Mouse (Mus musculus) MEL-GATA-1-ER (cell line): ENCODE results near the gene Eif2b5.
A peak's percentile ranks its signal among the peaks of the same experiment; 100 is the strongest.
"Not testable (repeated sequence)": the region's sequence is repeated elsewhere in the genome, so short reads cannot be mapped to it uniquely, and the experiment has no call there.

ENCODE experiments used
- DNase-seq: peaks from one replicate; pipeline ENCODE4 v3.0.0-alpha.2; 2012; ENCODE audit warnings: low read depth; ENCODE audit errors: extremely low read depth

Eif2b5 gene

DNA sequence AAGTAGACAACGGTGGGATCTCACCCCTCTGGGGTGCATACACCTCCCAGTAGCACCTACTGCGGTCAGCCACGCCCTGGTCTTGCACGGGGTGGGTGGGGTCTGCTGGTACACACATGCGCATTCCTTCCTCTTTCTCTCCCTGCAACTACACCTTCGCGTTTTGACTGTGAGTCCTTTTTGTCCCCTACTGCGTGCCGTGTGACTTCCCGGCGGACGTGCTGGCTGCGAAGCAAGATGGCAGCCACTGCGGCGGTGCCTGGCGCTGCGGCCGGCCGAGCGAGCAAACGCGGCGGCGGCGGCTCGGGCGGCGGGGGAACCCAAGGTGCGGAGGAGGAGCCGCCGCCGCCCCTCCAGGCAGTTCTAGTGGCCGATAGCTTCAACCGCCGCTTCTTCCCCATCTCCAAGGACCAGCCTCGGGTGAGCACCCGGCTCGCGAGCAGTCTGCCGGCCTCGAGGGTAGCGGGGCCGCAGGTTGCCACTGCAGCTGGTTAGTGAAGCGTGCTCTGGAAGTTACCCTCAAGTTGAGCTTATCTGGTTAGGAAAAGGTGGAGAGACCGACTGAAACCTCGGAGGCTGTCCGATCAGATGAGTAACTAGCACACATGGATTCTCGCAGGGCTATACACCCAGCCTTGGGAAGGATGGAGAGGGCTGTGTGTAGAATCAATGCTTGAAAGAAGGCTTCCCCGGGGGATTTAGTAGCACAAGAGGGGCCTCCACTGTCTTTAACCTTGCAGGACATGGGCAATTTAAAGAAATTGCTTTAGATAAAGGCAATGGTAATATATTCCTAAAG lies at the start of gene Eif2b5:
Gene Eif2b5, plus strand, starts transcription at position 141 of the 799 bp plus-strand sequence.
- peak; percentile 93 for DNase-seq

DNA sequence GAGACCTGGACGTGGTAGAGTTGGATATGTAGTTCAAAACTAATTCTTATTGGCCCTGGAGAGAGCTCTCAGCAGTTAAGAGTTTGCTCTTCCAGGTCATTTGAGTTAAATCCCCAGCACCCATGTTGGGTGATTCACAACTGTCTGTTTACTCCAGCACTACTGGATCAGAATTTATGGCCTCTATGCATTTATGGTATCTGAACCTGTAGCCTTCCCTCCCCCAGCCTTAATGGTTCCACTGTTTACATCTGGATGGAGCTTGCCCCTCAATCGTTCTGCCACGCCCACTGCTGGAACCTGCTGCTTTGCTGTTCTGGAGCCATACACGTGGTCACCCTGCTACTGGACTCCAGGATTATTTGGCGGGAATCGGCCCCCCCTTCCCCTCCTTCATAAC lies 46.8 kb upstream of the Eif2b5 start:
- DNase-seq = no peak

DNA sequence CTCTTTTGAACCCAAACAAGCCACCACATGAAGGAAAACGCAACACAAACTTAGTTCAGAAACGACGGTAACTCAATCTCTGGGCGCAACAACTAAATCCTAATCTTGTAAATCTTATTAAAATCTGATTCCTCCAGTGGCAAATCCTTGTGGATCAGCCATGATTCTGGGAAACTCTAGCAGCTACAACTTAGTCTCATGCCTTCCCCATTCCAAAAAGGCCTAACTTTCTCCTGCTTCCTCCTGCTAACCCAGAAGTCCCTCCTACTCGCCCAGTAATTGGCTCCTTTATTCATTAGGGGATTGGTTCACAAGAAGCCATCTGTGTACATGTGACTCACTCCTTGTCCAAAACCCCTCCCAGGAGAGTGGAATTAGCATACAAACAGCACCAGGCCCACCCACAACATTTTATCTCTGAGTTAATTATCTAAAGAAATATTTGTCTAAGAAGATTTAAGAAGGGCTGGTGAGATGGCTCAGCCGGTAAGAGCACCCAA lies 44.4 kb upstream of the Eif2b5 start:
- no peak for DNase-seq

DNA sequence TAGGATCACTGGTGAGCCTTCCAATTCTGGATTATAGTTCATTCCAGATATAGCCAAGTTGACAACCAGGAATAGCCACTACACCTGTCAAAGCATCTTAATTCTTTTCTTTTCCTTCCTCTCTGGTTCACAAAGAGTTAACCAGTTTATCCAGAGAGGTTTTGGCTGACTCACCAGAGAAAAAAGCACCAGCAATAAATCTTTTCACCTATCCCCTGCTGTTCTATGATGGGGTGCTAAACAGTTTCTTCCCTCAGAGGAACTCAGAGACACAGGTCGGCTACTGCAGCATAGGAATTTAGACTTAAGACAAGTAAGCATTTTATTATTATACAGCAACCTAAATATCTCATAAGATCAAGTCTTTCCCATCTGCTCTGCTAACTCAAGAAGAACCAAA lies 42.5 kb upstream of the Eif2b5 start:
- DNase-seq = no peak

DNA sequence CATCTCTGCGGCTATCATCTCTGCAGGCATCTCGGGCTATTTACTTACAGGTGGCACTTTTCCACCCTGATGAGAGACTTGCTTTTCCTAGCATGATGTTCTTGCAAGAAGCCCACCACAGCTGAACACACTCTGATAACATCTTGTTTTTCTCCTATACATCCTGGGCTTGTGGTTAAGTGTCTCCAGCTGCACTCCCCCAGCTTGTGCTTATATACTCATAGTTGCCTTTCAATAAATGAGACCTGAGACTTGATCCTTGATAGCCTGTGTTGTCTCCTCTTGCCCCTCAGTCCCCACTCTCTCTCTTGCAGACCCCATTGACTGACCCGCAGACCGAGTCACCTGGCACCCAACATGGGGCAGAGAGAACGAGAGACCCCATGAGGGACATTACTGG lies 39.9 kb upstream of the Eif2b5 start:
- not testable (repeated sequence) for DNase-seq

DNA sequence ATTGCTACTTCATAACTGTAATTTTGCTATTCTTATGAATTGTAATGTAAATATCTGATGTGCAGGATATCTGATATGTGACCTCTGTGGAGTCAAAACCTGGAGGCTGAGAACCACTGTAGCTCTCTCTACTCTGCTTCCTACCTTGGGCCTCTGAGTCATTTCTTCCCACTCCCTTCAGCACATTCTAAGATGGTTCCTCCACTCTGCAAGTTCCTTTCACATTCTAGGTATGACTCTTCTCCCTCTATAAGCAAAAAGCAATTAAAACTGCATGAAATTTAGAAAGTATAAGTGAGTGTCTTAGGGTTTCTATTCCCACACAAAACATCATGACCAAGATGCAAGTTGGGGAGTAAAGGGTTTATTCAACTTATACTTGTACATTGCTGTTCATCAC lies 33.9 kb upstream of the Eif2b5 start:
- no peak for DNase-seq

DNA sequence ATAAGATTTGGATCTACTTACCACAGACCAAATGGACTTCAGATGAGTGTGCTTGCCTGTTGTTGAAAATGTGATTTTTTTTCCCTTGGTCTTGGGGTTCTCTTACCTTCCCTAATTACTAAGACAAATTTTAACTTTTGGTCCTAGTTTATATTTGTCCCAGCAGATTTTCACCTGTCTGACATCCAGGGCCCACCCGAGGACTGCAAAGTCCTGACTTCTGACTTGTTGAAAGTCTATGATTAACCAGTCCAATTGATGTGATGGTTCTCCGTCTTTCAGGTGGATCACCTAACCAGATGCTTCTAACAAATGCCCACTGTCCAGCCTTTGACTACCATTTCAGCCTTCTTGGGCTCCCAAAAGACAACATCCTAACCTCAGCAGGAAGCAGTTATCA lies 27.6 kb upstream of the Eif2b5 start:
- no peak for DNase-seq

DNA sequence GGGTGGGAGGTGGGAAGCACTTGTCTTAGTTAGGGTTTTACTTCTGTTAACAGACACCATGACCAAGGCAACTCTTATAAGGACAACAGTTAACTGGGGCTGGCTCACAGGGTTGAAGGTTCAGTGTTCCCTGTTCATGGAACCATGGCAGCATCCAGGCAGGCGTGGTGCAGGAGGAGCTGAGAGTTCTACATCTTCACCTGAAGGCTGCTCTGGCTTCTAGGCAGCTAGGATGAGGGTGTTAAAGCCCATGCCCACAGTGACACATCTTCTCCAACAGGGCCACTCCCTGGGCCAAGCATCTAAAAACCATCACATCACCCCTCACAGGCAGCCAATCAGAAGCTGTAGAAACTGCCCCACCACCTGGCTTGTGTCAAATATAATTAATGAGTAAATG lies 26.9 kb upstream of the Eif2b5 start:
- DNase-seq = no peak

DNA sequence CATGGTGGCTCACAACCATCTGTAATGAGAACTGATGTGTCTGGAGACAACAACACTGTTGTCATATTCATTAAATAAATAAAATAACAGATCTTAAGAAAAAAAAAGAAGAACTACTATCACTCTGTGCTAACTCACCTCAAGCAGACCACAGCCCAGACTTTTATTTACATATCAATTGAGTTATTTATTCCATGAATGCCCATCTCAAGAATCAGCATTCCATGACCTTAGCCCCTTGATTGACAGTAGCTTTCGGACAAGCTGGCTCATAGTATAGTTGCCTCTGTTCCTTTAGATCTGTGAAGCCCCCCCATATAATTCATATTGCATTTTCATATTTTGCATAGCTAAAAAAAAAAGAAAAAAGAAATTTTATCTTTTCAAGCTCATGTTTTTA lies 24.9 kb upstream of the Eif2b5 start:
- no peak for DNase-seq

DNA sequence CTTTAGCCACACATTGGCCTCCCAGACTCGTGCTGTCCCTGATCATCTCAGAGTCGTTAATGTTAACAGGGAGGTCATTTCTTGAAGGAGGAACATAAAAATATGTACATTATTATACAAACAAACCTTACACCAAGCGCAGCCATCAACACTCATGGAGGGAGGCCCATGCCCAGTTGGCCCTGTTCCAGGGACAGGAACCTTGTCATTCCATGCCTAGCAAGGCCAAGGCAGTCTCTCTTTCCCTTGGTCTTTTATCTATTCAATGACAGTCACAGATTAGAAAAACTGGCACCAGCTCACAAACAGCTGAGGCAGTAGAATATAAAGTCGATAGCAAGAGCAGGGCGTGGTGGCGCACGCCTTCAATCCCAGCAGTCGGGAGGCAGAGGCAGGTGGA lies 24.4 kb upstream of the Eif2b5 start:
- DNase-seq = no peak

DNA sequence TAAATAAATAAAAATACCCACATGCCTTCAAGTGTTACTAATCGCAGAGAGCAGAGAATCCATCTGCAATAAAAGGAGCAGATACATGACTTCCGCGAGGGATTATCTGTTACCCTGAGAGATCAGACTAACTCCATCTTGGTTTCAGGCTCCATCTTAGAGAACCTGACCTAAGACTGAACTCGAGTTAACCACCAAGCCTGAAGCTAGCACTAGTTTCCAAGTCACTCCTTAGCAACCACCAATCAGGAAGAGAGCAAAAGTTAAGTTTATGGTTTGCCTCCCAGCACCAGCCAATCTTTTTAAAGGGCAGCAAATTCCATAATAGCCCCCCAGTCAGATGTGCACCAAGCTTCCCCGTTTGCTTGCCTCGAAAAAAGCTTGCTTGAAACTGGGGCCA lies 23.8 kb upstream of the Eif2b5 start:
- DNase-seq = no peak

DNA sequence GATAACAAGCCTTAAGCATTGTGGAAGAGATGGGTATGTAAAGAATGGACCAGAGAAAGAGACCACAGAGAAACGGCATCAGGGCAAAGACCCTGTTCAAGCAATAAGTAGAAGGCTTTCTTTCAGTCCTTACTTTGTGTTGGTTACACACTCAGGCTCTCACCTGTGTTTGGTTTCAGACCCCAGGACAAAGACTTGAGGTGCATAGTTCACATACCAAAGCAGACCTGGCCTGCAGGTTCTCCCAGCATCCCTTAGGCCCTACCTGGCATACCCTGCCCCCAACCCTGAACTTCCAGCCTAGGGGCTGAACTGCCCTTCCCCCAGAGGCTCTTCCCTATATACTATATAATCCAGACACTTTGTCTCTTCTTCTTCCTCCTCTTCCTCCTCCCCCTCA lies 23.3 kb upstream of the Eif2b5 start:
- no peak for DNase-seq

DNA sequence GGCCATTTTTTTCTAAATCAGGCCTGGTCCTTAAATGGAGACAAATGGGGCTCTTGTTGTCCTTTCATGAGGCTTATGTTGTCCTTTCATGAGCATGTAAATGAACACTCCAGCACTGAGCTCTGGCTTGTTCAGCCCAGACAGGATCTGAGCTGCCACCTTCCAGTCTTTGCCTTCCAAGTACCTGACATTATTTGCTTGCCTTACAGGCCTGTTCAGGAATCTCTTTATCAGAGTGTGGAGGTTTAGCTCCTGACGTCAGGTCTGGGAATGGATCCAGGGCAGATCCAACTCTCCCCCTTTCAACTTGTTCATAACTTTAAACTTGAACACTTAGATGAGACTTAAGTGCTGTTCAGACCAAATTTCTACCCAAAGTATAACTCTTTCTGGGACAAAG lies 21.8 kb upstream of the Eif2b5 start:
- no peak for DNase-seq

DNA sequence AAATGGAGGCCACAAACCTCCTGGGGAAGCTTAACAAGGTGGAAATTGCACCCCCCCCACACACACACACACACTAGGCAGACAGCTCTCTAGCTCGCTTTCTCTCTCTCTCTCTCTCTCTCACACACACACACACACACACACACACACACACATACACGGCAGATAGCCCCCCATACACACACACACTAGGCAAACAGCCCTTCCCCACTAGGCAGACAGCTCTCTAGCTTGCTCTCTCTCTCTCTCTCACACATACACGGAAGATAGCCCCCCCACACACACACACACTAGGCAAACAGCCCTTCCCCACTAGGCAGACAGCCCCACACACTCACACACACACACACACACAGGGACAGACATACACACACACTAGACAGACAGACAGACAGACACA lies 21.3 kb upstream of the Eif2b5 start:
- DNase-seq = no peak

DNA sequence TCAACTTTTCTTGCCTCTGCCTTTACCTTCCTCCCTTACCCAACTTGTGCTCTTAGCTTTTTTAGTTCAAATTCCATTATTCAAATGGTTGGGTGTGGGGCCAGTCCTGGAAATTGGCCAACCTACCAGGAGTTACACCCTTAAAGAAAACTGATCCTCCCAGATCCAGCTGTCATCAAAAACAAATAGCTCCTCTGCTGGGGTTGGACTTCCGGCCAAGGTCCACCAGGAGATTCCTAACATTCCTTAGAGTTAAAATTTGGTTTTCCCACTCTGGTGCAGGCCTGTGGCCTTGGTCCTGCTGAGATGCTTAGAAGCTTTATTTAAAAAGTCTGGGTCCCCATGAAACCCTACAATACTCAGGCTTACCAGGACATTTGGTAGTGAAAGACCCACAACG lies 20.1 kb upstream of the Eif2b5 start:
- no peak for DNase-seq

DNA sequence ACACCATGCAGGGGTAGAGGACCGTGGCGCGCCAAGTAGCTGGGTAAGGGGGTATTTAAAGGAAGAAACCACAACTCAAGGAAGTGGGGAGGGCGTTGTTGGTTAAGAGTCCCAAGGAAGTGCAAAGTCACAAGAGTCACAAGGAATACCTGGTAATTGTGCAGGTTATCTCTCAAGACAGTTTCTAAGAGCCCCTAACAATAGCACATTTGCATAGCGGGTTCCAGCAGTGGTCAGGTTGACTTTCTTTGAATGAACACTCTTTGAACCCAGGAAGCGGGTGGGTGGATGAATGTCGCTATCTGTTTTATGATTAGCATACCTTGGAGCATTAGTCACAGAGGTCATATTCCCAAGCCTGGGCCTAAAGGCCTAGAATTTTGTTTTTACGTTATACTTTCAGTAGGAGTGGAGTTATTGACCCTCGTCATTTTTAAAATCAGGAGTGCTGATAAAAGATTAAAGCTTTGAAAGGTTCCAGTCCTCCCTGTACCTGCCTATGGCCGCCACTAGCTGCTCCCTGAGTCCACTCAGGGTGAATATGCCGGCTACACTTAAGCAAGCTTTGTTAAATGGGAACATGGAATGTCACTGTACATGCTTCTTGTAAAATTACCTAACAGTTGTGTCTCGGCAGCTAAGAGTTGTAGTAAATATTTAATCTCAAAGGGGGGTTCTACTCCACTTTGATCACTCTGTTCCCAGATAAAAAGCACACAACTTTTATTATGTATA lies 19.4 kb upstream of the Eif2b5 start:
- DNase-seq = not testable (repeated sequence)

DNA sequence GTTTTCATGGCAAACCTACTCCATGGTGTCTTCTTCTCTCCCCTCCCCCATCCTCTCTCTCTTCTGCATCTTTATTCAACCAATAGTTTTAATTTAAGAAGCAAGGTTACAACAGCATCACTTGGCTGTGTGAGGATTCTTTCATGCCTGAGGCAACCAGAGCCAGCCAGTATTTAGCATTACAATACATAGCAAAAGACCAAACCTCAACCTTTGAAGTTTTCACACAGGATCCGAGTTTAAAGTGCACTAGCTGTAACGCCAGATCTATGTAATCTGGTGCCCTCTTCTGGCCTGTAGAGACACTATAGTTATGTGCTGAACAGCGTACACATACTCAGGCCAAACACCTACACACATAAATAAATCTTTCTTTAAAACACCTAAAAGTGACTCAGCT lies 18.5 kb upstream of the Eif2b5 start:
- DNase-seq = no peak

DNA sequence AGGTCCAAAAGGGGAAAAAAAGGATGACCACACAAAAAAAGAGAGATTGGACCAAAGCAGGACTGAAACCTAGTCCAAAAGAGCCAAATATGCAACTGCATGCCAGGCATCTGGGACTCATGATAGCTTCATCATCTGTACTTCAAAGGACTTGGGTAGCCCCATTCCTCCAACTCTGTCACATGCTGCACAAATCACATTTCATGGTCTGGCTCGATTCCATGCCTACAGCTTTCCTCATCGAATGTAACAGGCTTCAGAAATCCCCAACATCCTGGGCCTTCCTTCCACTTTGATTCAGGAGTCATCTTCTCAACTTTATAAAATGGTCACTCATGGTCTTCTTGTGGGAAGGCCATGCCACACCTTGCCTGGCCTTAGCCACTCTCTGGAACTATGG lies 16.9 kb upstream of the Eif2b5 start:
- no peak for DNase-seq

DNA sequence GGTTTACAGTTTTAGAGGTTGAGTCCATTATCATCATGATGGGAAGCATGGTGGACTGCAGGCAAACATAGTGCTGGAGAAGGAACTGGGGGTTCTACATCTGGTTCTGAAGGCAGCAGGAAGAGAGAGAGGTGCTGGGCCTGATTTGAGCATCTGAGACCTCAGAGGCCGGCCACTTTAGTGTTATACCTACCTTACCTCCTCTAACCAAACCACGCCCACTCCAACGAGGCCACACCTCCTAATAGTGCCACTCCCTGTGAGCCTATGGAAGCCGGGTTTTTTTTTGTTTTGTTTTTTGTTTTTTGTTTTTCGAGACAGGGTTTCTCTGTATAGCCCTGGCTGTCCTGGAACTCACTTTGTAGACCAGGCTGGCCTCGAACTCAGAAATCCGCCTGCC lies 14.9 kb upstream of the Eif2b5 start:
- not testable (repeated sequence) for DNase-seq

DNA sequence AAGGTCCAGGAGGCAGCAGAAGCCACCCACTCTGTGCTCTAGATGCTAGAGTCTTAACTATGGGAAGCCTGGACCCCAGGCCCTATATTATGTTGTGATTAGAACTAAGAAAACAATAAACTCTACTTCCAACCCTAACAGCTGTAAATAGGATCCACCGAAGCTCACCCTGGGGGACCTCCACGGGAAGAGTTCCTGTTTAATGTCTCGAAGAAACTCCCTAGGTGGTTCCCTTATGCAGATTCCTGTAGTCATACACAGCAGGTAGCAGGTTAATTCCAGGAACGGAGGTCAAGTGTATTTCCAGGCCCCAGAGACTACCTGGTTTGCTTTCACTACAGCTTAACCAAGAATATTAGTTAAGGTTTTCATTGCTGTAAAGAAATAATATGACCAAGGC lies 13.6 kb upstream of the Eif2b5 start:
- no peak for DNase-seq

DNA sequence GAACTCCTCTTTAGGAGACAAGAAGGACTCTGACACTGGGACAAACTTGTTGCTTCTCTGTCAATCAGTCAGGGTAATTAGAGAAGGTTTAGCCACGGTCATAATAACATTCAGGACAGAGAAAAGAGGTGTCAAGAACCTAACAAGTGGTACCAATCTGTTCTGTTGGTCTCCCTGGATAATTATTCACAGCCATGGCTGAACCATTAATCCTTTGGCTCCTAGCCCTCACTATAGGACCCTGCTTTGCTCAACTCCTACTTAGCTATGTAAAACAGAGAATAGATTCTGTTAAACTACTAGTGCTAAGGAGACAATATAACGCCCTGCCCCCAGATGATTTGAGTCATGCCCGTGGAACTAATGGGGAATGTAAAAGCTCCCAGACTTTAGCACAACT lies 12.6 kb upstream of the Eif2b5 start:
- no peak for DNase-seq

DNA sequence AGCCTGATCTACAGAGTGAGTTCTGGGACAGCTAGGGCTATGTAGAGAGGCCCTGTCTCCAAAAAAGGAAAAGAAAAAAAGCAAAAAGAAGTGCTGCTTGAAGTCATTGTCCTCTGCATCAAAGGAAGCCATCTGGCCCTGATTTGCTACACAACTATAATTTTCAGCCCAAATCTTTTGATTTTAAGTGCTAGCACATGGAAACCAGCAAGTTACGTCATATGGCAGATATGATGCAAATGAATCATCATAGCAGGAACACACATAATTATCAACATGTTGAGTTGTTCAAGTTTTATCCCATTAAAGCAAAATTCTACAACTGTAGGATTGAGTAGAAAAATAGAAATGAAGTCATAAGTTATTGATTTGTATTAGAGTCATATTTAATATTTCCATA lies 10.5 kb upstream of the Eif2b5 start:
- no peak for DNase-seq

DNA sequence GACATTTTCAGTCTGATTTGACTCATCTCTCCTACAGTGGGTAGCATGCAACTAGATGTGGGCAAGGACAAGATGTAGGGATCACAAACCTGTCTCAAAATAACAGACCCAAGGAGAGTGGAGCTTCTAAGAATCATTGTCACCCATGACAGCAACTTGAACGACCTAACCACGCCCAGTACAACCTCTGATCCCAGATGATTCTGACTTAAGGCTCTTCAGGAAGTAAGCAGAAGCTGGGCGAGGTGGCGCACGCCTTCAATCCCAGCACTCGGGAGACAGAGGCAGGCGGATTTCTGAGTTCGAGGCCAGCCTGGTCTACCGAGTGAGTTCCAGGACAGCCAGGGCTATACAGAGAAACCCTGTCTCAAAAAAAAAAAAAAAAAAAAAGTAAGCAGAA lies 9.9 kb upstream of the Eif2b5 start:
- not testable (repeated sequence) for DNase-seq
